Mouse (Mus musculus) cerebral cortex, adult 2 months (tissue): ENCODE results near the gene Urgcp.

Experiments
- WGBS: fragments of 180-500 bp; shearing (Covaris S2); methylation state at CpG from one replicate; pipeline ENCODE4 v1.1.7; 2018; 5-methylcytosine and 5-hydroxymethylcytosine counted together

Urgcp gene

GRCm38 (mm10) chr11:5707530-5708353 lies 54.4 kb downstream of the Urgcp start:
- 17% methylated on average over 50 of the region's 50 CpGs for WGBS

- under 1% methylated on average over 43 of the region's 43 CpGs for WGBS
Observed at GRCm38 (mm10) chr11:5706874-5707529, 55.2 kb downstream of the Urgcp start.

- WGBS, result 84% methylated on average over 9 of the region's 9 CpGs
Observed at GRCm38 (mm10) chr11:5705972-5706371, 56.2 kb downstream of the Urgcp start.

- WGBS, result 91% methylated on average over 1 of the region's 1 CpGs
Observed at GRCm38 (mm10) chr11:5703341-5703740, 58.8 kb downstream of the Urgcp start.

- 92% methylated on average over 6 of the region's 6 CpGs for WGBS
Observed at GRCm38 (mm10) chr11:5702957-5703332, 59.2 kb downstream of the Urgcp start.

GRCm38 (mm10) chr11:5702271-5702956 lies 59.8 kb downstream of the Urgcp start:
- 70% methylated on average over 5 of the region's 5 CpGs for WGBS

- 100% methylated on average over 1 of the region's 1 CpGs for WGBS
Observed at GRCm38 (mm10) chr11:5701821-5702220, 60.4 kb downstream of the Urgcp start.

- WGBS, result 50% methylated on average over 2 of the region's 2 CpGs
Observed at GRCm38 (mm10) chr11:5701300-5701699, 60.9 kb downstream of the Urgcp start.

GRCm38 (mm10) chr11:5700808-5701207 lies 61.4 kb downstream of the Urgcp start:
- 90% methylated on average over 7 of the region's 7 CpGs for WGBS

GRCm38 (mm10) chr11:5691775-5692174 lies 70.4 kb downstream of the Urgcp start:
- 51% methylated on average over 7 of the region's 7 CpGs for WGBS

- WGBS, result 51% methylated on average over 7 of the region's 7 CpGs
Observed at GRCm38 (mm10) chr11:5684283-5684682, 77.9 kb downstream of the Urgcp start.

GRCm38 (mm10) chr11:5682541-5682940 lies 79.6 kb downstream of the Urgcp start:
- WGBS, result 66% methylated on average over 6 of the region's 6 CpGs
